Mouse (Mus musculus) neural tube, embryonic 11.5 days (tissue): ENCODE data around the gene Ass1. TPM values are rescaled to one million over a fixed set of nuclear protein-coding genes. Genes with fewer than 3 reads are reported as not detected.

Experiments used
- ATAC-seq: fragments of 200-750 bp; cut with Nextera tagmentation; 2 replicates; pipeline ENCODE4 v1.8.0; 2017; ENCODE audit warnings: moderate number of reproducible peaks, mild to moderate bottlenecking, moderate TSS enrichment, moderate library complexity; ENCODE audit not compliant: insufficient read depth, low FRiP score, low TSS enrichment
- DNase-seq: peaks from one replicate; pipeline ENCODE4 v3.0.0-alpha.2; 2015; ENCODE audit warnings: low spot score
- H3K27ac ChIP-seq: fragments of 300-500 bp; sonication (generic); 2 replicates; pipeline ENCODE4 v1.5.1; 2014; ENCODE audit warnings: low read depth, mild to moderate bottlenecking, low read length
- H3K27me3 ChIP-seq: fragments of 300-500 bp; sonication (generic); 2 replicates; pipeline ENCODE4 v1.6.1; 2014; ENCODE audit warnings: mild to moderate bottlenecking, low read length, mixed read lengths; ENCODE audit not compliant: control insufficient read depth, insufficient read depth
- H3K36me3 ChIP-seq: fragments of 300-500 bp; sonication (generic); 2 replicates; pipeline ENCODE4 v1.6.1; 2014; ENCODE audit warnings: mild to moderate bottlenecking, low read length, moderate library complexity, mixed read lengths; ENCODE audit not compliant: control insufficient read depth, insufficient read depth
- H3K4me1 ChIP-seq: fragments of 300-500 bp; sonication (generic); 2 replicates; pipeline ENCODE4 v1.6.1; 2014; ENCODE audit warnings: low read length, mixed read lengths; ENCODE audit not compliant: control insufficient read depth, insufficient read depth
- H3K4me2 ChIP-seq: fragments of 300-500 bp; sonication (generic); 2 replicates; pipeline ENCODE4 v1.6.1; 2014; ENCODE audit warnings: low read depth, mild to moderate bottlenecking, moderate library complexity
- H3K4me3 ChIP-seq: fragments of 300-500 bp; sonication (generic); 2 replicates; pipeline ENCODE4 v1.5.1; 2014; ENCODE audit warnings: low read depth, low read length
- H3K9ac ChIP-seq: fragments of 300-500 bp; sonication (generic); 2 replicates; pipeline ENCODE4 v1.6.1; 2014; ENCODE audit warnings: mild to moderate bottlenecking, low read length
- H3K9me3 ChIP-seq: fragments of 300-500 bp; sonication (generic); 2 replicates; pipeline ENCODE4 v1.6.1; 2016; ENCODE audit warnings: low read length; ENCODE audit not compliant: control insufficient read depth
- WGBS: fragments of 180-500 bp; shearing (Covaris S2); extraction: QIAGEN DNeasy Blood & Tissue Kit; methylation state at CpG from one replicate; pipeline ENCODE4 v1.1.7; 2014; 5-methylcytosine and 5-hydroxymethylcytosine counted together
- polyA plus RNA-seq: library from polyadenylated mRNA; unstranded; fragments of >200 nt; fragmentation: Nextera tagmentation; extraction: Ambion mirVana; gene quantifications from 2 replicates; pipeline ENCODE4 v1.2.1, GENCODE M21; 2014

Ass1 gene
- 30.8 and 34.5 TPM in 2 replicates for polyA plus RNA-seq

- peak; percentile 60 for DNase-seq
- H3K4me3 ChIP-seq = peak within 1 kb of the TSS; percentile 41
- H3K9ac ChIP-seq = peak within 1 kb of the TSS; percentile 35; the same call in 1 of the 2 replicates
- no peaks in the 10 kb centered on the region for H3K9me3 ChIP-seq
- no peak for ATAC-seq
- WGBS = under 1% methylated on average over 41 of the region's 49 CpGs
- peaks cover 38% of the 10 kb centered on the region for H3K27me3 ChIP-seq
- H3K27ac ChIP-seq = no peak within 1 kb of the TSS
- no peaks in the 10 kb centered on the region for H3K36me3 ChIP-seq
- H3K4me2 ChIP-seq = peak within 1 kb of the TSS; percentile 74
- H3K4me1 ChIP-seq = peaks cover 6% of the 10 kb centered on the region; the same call in 1 of the 2 replicates
These were observed at the start of gene Ass1 for GRCm38 (mm10) chr2:31469931-31470682. Ass1 (plus strand) TSS chr2:31470207.

GRCm38 (mm10) chr2:31420914-31421313 lies 49.1 kb upstream of the Ass1 start:
- Histone ChIP-seq H3K9me3 (no peaks in the 10 kb centered on the region), H3K9ac (no peak overlapping the region), H3K4me3 (no peak overlapping the region), H3K27me3 (no peaks in the 10 kb centered on the region), H3K4me2 (no peak overlapping the region), H3K4me1 (no peaks in the 10 kb centered on the region), H3K36me3 (no peaks in the 10 kb centered on the region), H3K27ac (no peak overlapping the region)
- no peak for ATAC-seq
- 81% methylated on average over 6 of the region's 6 CpGs for WGBS
- DNase-seq = no peak

GRCm38 (mm10) chr2:31422576-31422975 lies 47.4 kb upstream of the Ass1 start:
- Histone ChIP-seq H3K27ac (no peak overlapping the region), H3K4me3 (no peak overlapping the region), H3K4me2 (no peak overlapping the region), H3K4me1 (no peaks in the 10 kb centered on the region), H3K9me3 (no peaks in the 10 kb centered on the region), H3K9ac (no peak overlapping the region), H3K36me3 (no peaks in the 10 kb centered on the region), H3K27me3 (no peaks in the 10 kb centered on the region)
- WGBS = 62% methylated on average over 6 of the region's 6 CpGs
- DNase-seq (no peak), ATAC-seq (no peak)

GRCm38 (mm10) chr2:31431477-31431876 lies 38.5 kb upstream of the Ass1 start:
- DNase-seq (no peak), ATAC-seq (no peak)
- Histone ChIP-seq H3K4me1 (no peaks in the 10 kb centered on the region), H3K9ac (no peak overlapping the region), H3K9me3 (no peaks in the 10 kb centered on the region), H3K27ac (no peak overlapping the region), H3K36me3 (no peaks in the 10 kb centered on the region), H3K27me3 (no peaks in the 10 kb centered on the region), H3K4me2 (no peak overlapping the region), H3K4me3 (no peak overlapping the region)
- WGBS = 91% methylated on average over 5 of the region's 5 CpGs

- no peak overlapping the region for H3K4me3 ChIP-seq
- no peaks in the 10 kb centered on the region for H3K27me3 ChIP-seq
- H3K27ac ChIP-seq = no peak overlapping the region
- DNase-seq = no peak
- no peak for ATAC-seq
- H3K36me3 ChIP-seq = no peaks in the 10 kb centered on the region
- no peak overlapping the region for H3K4me2 ChIP-seq
- H3K4me1 ChIP-seq = no peaks in the 10 kb centered on the region
- no peaks in the 10 kb centered on the region for H3K9me3 ChIP-seq
- 81% methylated on average over 9 of the region's 10 CpGs for WGBS
- no peak overlapping the region for H3K9ac ChIP-seq
These were observed 35.3 kb upstream of the Ass1 start for GRCm38 (mm10) chr2:31434746-31435145.

GRCm38 (mm10) chr2:31435567-31435966 lies 34.4 kb upstream of the Ass1 start:
- no peak overlapping the region for H3K4me3 ChIP-seq
- ATAC-seq (no peak), DNase-seq (peak; percentile 59)
- no peak overlapping the region for H3K27ac ChIP-seq
- no peaks in the 10 kb centered on the region for H3K27me3 ChIP-seq
- H3K9me3 ChIP-seq = no peaks in the 10 kb centered on the region
- H3K4me1 ChIP-seq = no peaks in the 10 kb centered on the region
- no peaks in the 10 kb centered on the region for H3K36me3 ChIP-seq
- 36% methylated on average over 6 of the region's 6 CpGs for WGBS
- H3K9ac ChIP-seq = no peak overlapping the region
- H3K4me2 ChIP-seq = no peak overlapping the region

GRCm38 (mm10) chr2:31437480-31438245 lies 32.3 kb upstream of the Ass1 start:
- Histone ChIP-seq H3K27me3 (no peaks in the 10 kb centered on the region), H3K27ac (no peak overlapping the region), H3K4me2 (no peak overlapping the region), H3K4me1 (no peaks in the 10 kb centered on the region), H3K36me3 (no peaks in the 10 kb centered on the region), H3K4me3 (no peak overlapping the region), H3K9ac (no peak overlapping the region), H3K9me3 (no peaks in the 10 kb centered on the region)
- ATAC-seq (no peak), DNase-seq (no peak)
- 61% methylated on average over 14 of the region's 14 CpGs for WGBS

- 86% methylated on average over 6 of the region's 6 CpGs for WGBS
- no peak for DNase-seq
These were observed 30.4 kb upstream of the Ass1 start for GRCm38 (mm10) chr2:31439576-31439975.

More at GRCm38 (mm10) chr2:31439576-31439975, 30.4 kb upstream of the Ass1 start:
- Histone ChIP-seq H3K4me3 (no peak overlapping the region), H3K4me1 (no peaks in the 10 kb centered on the region), H3K27me3 (no peaks in the 10 kb centered on the region), H3K4me2 (no peak overlapping the region), H3K9ac (no peak overlapping the region), H3K27ac (no peak overlapping the region), H3K36me3 (no peaks in the 10 kb centered on the region), H3K9me3 (no peaks in the 10 kb centered on the region)
- no peak for ATAC-seq
